Mouse (Mus musculus) natural killer cell, adult 2 months (primary cell): ENCODE results near the gene Rpl9.

Experiments used
- DNase-seq, 2 experiments: peaks; one replicate each; pipeline ENCODE4 v3.0.0; 2022; ENCODE audit warnings: low spot score in 2 of 2

Rpl9 gene

DNA sequence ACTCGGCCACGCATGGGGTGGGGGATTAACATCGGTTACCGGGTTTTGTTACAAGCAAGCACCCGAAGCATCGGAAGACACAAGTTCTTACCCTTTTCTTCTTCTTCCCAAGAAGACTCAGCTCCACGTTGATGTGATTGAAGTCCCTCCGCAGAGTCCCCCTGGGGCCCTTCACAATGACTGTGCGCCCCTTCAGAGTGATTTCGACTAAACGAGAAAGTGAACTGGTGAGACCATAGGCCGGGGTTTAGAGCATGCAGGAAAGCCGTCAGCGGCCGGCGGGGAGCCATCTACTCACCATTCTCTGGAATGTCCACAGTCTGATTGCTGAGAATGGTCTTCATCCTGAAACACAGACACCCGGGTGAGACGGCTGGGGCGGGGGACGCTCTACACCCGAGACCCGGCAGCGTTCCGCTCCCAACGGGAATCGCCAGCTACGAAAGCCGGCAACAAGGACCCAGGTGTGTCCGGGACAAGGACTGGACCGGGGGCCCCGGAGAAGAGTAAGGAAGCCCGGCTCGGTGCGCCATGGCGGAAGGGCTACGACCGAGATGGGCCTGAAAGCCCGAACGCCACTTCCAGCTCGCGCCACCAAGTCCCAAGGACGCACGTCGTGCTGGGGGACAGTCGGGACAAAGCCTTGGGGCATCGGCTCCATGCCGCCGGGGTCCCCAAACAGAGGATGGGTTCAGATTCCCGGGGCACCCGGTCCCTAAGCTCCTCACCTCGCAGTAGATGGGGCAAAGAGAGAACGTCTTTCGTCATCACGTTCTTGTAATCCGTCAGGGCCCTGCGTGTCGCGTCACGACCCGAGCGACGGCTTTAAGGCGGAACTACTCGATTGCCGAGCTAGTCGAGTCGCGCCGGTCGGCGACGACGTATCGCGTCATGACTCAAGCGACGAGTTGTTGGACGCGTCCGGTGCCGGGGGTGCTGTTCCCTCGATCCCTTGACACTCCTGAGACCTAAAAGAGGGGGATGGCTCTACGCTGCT, at the start of gene Rpl9, which contains the start of gene Lias:
Rpl9 (minus strand) TSS at position 797 of the 997 bp plus-strand sequence.
Lias (plus strand) TSS at position 850 of the 997 bp plus-strand sequence.
- DNase-seq: peak; percentile 95 to 97

DNA sequence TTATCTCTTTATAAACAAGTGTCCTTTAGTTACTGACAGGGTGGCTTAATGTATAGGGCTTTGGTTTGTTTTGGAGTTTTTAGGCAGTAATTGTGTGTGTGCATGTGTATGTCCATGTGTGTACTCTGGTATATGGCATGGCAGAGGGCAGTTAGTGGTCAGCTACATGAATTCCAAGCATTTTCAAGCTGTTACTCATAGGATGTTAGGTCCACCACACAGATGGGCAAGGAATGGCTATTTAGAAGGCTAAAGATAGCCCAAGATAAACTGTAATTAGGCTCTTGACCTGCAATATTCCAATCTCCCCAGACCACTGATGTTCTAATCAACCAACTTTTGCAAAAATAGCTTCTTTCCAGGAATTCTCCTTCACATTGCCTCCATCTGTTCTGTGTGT, 46.8 kb upstream of the Rpl9 start:
- DNase-seq: no peak

DNA sequence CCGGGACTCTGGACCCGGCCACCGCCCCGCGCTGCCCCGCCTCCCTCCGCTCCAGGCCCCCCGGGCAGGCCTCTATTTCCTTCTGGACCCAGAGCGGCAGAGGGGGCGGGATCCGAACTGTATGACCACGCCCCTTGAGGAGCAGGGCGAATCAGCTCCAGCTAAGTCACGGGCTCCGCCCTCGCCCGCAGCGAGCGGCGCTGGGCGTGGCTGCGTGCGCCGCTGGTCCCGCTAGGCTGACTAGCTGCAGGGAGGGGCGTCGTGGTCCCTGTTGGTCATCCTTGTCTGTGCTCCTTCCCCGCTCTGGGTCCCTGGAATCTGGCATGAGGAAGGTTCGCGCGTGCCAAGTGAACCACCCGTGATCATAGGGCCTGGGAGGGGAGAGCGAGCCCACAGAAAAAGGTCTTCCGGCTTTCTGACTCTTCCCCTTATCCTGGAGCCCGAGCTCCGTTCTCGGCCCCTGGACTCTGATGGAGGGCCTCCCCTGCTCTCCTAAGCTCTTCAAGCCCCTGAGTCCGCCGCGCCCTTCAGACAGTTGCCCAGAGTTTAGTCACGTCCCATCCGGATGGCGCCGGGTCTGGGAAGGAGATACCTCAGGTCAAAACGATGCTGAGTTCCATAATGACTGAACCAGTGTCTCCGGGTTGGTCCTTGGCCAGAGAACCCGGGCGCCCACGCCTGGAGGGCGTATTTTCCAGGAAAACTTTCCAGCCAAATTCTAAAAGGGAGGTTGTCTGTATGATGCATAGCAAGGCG, 44.7 kb upstream of the Rpl9 start, which contains the start of gene Ugdh:
Ugdh (minus strand) TSS at position 144 of the 756 bp plus-strand sequence.
- DNase-seq: peak; percentile 87 to 91

DNA sequence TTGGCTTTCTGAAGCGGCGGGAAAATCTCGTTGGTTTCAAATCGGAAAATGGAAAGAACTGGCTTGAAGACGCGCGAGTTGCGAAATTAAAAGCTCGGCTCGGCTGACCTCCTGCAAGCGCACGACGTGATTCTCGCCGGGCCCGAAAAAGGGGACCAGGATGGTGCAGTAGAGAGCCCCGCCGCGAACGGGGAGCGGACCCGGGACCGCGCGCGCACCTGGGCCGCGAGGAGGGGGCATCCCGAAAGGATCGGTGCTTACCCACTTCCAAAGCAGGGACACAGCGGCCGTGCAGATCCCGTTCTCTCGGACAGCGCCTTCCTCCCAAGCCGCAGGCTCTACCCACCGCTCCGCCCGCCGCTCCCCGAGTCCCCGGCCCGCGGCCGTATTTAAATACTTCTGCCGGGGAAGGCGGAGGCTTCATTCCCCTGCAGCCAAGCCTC, 44.1 kb upstream of the Rpl9 start:
- DNase-seq: no peak

DNA sequence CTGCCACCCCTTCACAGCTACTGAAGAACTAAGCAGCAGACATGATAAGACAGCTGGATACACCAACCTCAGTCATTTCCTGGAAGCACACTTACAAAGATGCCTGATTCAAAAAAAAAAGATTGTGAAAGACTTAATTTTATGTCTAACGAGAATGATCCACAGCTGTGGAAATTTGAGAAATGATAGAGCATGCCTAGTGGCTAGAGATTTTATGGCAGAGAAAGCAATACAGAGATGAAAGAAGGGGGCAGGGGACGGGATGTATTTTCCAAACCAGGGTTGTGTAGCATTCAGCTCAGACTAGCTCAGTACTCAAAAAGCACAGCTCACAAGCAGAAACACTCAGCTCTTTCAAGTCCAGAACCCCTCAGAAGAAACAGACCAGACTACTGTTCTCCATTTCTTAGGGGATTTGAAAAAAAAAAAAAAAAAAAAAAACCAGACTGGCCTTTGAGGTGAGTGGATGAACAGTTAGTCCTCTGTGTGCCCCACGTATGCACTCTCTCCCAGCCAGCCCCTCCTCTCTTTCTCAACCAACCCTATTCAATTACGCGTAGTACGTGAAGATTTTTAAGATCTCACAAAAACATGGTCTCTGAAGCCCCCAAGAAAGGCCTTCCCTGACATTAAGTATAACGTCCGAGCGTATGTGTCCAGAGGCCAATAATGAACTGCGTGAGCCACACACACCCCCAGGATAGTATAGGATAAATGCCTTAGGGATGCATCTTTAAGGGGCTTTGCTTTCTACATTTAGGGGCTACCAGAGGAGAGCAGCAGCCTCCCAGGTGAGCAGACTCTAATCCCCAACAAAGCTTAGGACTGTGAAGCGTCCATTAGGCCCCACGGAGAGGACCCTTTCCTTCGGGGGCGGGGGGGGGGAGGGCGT, 43.5 kb upstream of the Rpl9 start:
- no peak for DNase-seq

DNA sequence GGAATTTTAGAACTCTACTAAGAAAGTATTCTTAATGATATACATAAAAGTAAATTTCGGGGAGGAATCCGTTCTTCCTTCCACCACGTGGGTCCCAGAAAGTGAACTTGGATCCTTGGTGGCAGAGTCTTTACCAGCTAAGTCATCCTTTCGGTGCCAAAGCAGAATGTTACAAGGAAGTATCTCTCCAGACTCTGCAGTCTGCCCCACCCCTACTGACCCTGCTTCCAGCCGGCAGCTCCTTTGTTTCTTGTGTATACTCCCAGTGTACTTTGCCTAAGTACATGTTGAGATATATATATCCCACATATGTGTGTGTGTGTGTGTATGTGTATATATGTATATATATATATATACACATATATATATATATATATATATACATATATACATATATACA, 38.2 kb upstream of the Rpl9 start:
- no peak for DNase-seq

DNA sequence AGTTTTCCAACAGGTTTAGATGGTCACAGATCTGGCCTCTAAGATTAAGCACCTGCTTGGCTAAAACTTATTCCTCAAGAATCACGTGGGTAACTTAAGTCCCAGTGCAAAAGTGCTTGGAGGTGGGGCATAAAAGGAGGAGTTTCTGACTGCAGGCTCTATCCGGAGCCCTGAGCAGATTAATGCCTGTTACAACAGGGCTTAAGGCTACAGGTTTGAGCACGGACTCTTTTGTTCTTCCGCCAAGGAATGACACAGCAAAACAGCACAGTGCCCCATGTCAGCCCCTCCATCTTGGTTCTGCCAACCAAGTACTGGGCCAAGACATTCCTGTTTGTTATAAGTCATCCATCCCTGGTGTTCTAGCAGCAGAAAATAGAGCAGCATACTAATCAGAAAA, 37.1 kb upstream of the Rpl9 start:
- no peak for DNase-seq

DNA sequence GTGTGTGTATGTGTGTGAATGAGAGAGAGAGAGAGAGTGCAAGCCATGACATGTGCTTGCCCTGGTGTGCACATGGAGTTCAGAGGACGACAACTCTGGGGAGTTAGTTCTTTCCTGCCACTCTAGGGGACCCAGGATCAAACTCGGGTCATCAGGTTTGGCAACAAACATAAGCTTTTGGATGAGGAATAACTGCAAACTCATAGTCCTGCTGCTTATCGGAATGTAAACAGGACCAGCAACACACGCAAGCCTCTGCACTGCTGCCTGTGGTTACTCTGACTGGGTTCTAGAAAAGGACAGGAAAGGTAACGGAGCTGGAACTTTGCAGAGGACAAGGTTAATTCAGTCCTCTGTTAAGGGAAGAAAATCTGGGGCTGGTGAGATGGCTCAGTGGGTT, 34.0 kb upstream of the Rpl9 start:
- no peak for DNase-seq

DNA sequence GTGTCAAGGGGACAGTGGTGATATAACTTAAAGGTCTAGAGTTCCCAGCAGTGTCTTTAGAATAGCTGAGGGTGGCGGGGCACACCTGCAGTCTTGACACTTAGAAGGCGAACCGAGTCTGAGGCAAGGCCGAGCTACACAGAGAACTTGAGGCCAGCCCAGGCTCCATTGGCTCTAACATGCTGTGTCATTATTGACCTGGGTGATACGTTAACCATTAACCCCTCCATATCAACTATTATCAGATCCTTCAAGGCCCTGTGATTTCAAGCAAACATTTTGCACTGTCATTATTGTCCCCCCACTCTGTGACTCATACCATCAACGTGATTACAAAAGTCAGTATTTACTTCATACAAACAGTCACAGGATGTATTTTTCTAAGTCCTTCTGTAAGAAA, 33.0 kb upstream of the Rpl9 start:
- DNase-seq: no peak

DNA sequence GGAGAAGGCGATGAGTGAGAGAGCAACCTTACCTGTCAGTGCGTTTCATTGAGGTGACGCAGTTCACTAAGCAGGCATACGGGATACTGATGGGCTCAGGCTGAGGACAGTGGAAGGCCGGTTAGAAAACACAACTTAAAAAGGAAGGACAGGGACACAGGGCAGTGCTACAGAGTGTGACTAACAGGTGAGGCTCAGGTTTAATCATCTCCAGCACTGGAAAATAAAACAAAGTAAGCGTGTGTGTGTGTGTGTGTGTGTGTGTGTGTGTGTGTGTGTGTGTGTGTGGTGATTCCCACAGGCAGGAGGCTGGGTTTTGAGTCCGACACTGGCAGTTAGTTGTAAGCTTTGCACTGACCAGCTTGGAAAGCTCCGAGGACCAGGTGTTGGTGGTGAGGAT, 31.6 kb upstream of the Rpl9 start:
- no peak for DNase-seq

DNA sequence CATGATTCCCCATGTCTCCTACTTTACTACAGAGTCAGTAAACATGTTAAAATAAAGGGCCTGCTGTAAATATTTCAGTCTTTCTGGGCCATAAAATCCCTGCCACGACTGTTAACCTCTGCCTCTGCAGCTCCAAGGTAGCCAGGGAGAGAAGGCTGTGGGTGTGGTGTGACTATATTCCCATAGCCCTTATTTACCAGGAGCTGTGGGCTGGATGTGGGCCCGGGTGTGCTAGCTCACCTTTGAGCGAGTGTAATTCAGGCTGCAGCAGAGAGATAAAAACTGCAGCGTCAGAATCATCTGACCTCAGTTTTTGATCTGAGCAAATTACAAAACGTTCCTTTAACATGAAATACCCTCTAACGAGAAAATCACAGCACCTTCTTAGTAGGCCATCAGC, 29.6 kb upstream of the Rpl9 start:
- DNase-seq: no peak

DNA sequence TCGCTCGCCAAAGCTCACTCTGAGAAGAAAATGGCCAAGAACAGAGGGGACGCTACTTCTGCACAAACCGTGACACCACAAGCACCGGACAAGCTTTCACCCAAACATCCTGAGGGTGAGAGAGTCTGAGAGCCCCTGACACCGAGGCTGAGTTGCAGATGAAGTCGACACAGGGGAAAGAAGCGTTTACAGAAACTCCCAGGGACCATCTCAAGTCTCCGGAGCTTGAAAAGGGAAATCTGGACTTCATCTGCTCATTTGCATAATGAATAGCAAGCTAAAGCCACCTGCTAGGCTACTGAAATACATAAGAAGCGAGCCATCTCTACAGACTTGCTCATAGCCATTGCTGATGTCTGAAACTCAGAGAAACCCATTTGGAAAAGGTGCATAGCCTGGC, 27.9 kb upstream of the Rpl9 start:
- no peak for DNase-seq

DNA sequence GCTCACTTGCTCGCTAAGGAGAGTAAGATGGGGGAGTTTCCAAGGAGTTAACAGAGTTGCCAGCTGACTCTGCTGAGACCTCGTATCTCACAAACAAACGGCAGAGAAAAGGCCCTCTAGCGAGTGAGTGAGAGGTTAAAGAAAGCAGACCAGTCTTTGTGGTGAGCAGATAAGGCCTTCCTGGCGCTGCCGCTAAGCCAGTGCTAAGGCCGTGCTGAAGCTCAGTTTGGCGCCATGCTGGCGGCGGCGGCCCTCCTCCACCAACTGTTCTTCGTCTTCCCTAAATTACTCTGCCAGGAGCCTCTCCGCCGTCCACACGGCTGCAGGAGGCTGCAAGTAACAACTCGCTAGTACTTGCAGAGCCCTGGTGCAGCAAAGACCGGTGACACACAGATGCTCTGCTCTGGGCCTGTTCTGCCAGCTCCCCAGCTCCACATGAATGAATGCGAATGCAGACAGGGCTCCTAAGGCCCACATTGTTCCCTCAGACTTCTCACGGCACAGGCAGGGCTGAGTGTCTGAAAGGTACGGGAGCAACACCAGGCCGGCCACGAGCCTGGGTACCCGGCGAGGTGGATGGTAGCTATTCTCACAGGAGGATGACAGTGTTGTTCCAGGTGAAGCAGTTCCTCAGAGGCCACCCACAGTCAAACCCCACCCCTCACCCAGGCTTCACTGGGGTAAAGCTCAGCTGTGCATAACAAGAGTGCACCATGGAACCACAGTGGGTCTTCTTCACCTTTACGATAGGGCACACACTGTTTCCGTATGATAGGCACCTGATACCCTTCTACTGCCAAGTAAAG, 24.6 kb upstream of the Rpl9 start:
- DNase-seq: no peak

DNA sequence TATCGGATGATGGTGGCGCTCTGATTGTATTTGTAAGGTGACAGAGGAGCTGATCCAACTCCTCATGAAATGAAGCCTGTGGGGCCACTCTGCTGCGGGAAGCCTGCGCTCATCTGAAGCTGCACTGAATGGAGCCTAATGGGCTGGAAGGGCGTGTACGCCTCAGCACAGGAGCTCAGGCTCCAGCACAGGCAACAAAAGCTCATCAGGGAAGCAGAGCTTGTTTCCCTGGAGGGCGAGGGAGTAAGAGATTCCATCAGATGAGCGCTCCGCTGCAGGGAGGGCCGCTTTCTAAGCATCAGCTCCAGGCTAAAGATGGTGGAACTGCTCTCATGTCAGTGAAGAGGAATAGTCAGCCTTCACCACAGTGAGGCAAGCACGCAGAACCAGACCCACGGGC, 16.7 kb upstream of the Rpl9 start:
- no peak for DNase-seq

DNA sequence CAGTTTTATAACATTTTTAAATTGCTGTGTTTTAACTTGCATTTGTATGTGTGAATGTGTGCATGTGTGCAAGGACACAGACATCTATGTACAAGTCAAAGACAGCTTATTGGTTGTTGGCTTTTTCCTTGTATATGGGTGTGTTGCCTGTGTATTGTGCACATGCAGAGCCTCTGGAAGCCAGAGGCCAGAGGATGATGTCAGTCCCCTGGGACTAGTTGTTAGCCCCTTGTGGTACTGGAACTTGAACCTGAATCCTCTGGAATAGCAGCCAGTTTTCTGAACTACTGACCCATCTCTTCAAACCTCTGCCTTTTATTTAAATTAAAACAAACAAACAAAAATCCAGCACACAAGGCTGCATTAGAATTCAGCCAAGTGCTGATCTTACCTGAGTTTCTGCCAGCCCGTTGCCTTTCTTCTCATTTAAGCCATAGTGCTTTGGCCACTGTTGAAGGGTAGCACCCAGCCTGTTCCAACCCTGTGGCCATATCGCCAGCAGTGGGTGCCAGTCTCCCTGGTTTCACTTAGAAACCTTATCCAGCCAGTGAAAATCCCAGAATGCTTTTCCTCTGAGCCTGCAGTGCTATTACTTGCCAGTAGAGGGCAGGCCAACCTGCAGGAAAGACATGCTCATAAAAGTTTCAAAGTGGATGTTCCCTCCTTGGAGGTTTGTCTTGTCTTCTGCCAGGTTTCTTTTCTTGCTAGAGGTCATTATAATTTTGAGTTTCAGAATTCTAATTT, 10.2 kb upstream of the Rpl9 start:
- peak; percentile 73 to 79 for DNase-seq

DNA sequence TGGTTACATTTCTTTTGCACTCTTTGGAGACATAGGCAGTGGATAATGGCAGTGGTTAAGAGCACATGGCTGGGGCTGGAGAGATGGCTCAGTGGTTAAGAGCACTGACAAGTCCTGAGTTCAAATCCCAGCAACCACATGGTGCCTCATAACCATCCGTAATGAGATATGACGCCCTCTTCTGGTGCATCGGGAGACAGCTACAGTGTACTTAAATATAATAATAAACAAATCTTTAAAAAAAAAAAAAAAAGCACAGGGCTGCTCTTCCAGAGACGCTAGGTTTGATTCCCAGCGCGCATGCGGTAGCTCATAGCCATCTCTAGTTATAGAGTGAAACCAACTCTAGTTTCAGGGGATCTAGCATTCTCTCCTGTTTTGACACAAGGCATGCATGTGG, 3.2 kb upstream of the Rpl9 start:
- DNase-seq: no peak

DNA sequence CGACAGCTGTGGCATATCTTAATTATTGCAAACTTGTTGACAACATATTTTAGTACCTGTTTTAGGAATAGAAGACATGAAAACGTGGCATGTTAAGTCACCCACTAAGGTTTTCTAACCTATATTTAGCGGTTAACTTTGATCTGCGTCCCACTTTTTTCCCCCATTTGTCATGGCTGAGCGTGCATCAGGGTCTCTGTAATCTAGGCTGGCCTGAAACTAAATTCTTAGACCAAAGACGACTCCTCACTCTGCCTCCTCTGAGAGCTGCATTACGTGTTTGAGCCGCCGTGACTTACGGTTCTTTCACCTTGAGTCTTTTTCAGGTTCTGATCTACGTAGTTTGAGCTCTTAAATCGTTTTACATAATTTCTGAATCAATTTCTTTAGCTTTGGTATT, 509 bp upstream of the Rpl9 start:
- no peak for DNase-seq

DNA sequence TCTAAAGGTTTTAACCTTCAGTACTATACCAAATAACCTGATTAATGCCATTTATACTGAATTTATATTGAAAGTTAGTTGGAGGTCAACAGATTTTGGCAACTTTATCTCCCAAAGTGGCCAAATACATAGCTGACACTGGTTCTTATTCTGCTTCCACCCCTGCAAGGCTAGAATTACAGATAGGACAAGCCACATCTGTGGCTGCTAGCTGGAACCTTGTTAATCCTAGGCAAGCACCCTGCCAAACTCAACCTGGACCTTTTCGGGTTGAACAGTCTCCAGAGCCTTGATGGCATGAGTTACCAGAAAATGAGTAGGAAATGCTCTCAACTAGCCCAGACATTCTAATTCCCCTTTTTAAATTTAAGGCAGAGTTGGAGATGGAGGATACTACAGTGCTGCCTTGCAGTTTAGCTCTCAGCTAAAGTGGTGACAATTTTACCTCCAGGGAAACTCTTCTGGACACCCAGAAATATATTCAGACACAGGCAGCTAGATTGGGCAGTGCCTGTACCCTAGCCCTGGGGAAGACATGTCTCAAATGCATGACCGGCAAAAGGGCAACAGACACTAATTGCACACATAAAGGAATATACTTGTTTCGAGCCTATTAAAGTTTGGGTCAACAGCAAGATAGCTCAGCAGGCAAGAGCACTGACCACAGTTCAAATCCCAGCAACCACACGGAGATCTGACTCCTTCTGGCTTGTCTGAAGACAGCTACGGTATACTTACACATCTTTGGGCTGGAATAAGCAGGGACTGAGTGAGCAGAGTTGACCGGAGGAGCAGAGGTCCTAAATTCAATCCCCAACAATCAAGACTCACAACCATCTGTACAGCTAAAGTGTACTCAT, 4.0 kb downstream of the Rpl9 start:
- no peak for DNase-seq

DNA sequence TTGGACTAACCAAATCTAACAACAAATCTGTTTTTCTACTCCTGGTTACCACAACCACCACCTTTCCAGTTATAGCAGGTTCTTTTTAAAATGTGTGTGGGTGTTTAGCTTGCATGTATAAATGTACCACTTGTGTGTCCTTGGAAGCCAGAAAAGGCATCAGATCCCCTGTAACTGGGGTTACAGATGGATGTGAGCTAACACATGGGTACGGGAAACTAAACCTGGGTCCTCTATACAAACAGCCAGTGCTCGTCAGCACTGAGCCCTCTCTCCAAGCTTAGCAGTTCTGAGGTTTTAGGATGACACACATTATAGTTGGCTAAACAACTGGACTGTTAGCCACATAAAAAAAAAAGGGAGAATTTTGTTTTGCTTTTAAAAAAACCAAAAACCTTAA, 5.5 kb downstream of the Rpl9 start:
- no peak for DNase-seq
